1 mouse cellular context compared by ENCODE assay signal in genomic region chr2:35203729-35204128, GRCm38 (mm10).
TF ChIP-seq lines count a peak whose summit lies in the region.

No protein-coding gene starts in this region.

TF ChIP-seq in CH12.LX, 34 proteins besides CTCF, POLR2A, EP300 and RAD21 (continued from another document):
- peak; percentile 61; the same call in 1 of the 2 replicates for TF ChIP-seq SIN3A (IDR thresholded peaks at IDR 0.05; ENCODE audit: low read length)
- TF ChIP-seq ZKSCAN1 (IDR thresholded peaks at IDR 0.05; ENCODE audit: borderline replicate concordance, low read depth, low read length) = no peak
- TF ChIP-seq NRF1 (IDR thresholded peaks at IDR 0.05; ENCODE audit: low read depth, low read length) = no peak
- TF ChIP-seq JUN (IDR thresholded peaks at IDR 0.05; ENCODE audit: insufficient read depth, low read depth, low read length) = peak; percentile 95
- TF ChIP-seq KAT2A (IDR thresholded peaks at IDR 0.05; ENCODE audit: insufficient replicate concordance, low read length) = no peak
- TF ChIP-seq USF2 (conservative IDR thresholded peaks at IDR 0.05; ENCODE audit: low read depth, low read length) = no peak
- TF ChIP-seq BHLHE40 (IDR thresholded peaks at IDR 0.05; ENCODE audit: low read depth, low read length) = peak; percentile 68
- peak; percentile 94 for TF ChIP-seq JUND (conservative IDR thresholded peaks at IDR 0.05; ENCODE audit: low read depth, low read length)
- no peak for TF ChIP-seq POLR2AphosphoS2 (IDR thresholded peaks at IDR 0.05; ENCODE audit: low read depth, low read length)
- TF ChIP-seq ZC3H11A (IDR thresholded peaks at IDR 0.05; ENCODE audit: low read depth, low read length) = no peak
- TF ChIP-seq TCF12 (IDR thresholded peaks at IDR 0.05; ENCODE audit: low read depth, low read length) = peak; percentile 73; the same call in 1 of the 2 replicates
- TF ChIP-seq ZNF384 (IDR thresholded peaks at IDR 0.05; ENCODE audit: low read depth, low read length) = no peak
- TF ChIP-seq IRF4 (IDR thresholded peaks at IDR 0.05; ENCODE audit: low read depth, low read length) = peak; percentile 97
- TF ChIP-seq HCFC1 (IDR thresholded peaks at IDR 0.05; ENCODE audit: low read depth, low read length) = peak; percentile 35; the same call in 1 of the 2 replicates
- 0 out of 2 replicates have a peak, but pooled peaks have one; percentile 53 for TF ChIP-seq MYC (IDR thresholded peaks at IDR 0.05; ENCODE audit: low read depth, low read length)
- no peak for TF ChIP-seq GABPA (IDR thresholded peaks at IDR 0.05; ENCODE audit: insufficient replicate concordance, low read depth, low read length)
- peak; percentile 84; the same call in 1 of the 2 replicates for TF ChIP-seq MAFK (IDR thresholded peaks at IDR 0.05; ENCODE audit: insufficient replicate concordance, low read length)
- peak; percentile 67; the same call in 1 of the 2 replicates for TF ChIP-seq MAZ (IDR thresholded peaks at IDR 0.05; ENCODE audit: low read depth, low read length)
- TF ChIP-seq MEF2A (IDR thresholded peaks at IDR 0.05; ENCODE audit: borderline replicate concordance, low read depth, low read length) = peak; percentile 96
- no peak for TF ChIP-seq CHD1 (IDR thresholded peaks at IDR 0.05; ENCODE audit: low read depth, low read length)
- TF ChIP-seq E2F4 (IDR thresholded peaks at IDR 0.05; ENCODE audit: insufficient replicate concordance, low read depth, low read length) = no peak
- peak; percentile 89 for TF ChIP-seq ETS1 (conservative IDR thresholded peaks at IDR 0.05; ENCODE audit: low read depth, low read length)
